Mouse (Mus musculus) heart, postnatal 0 days (tissue): ENCODE measurements around the gene Tgfbr3l.

Experiments used
- CTCF ChIP-seq: IDR thresholded peaks from 2 replicates; pipeline ENCODE4 v1.5.1; 2016; ENCODE audit warnings: antibody characterized with exemption, control low read depth, low read depth
- EP300 ChIP-seq: IDR thresholded peaks from 2 replicates; pipeline ENCODE4 v1.6.1; 2016; ENCODE audit warnings: antibody characterized with exemption, low read depth

GRCm38 (mm10) chr8:4226739-4227347 is 21.2 kb upstream of the Tgfbr3l start, which contains the start of gene Lrrc8e:
- no peak for TF ChIP-seq EP300
- TF ChIP-seq CTCF = no peak
